Mouse (Mus musculus) c-Kit-positive CD71-negative TER-119-negative erythroid progenitor cells, embryonic 14.5 days (primary cell): ENCODE results near the gene Slc7a5.

Source experiments
- DNase-seq: peaks from one replicate; pipeline ENCODE4 v3.0.0-alpha.2; 2013; ENCODE audit warnings: low read depth

Gene Slc7a5

GRCm38 (mm10) chr8:121935341-121936294 is 28.1 kb upstream of the Slc7a5 start:
- DNase-seq = no peak

- DNase-seq = no peak
Observed at GRCm38 (mm10) chr8:121934923-121935322, 27.4 kb upstream of the Slc7a5 start.

GRCm38 (mm10) chr8:121934506-121934905 is 27.0 kb upstream of the Slc7a5 start:
- no peak for DNase-seq

GRCm38 (mm10) chr8:121932668-121933520 is 25.4 kb upstream of the Slc7a5 start:
- no peak for DNase-seq

GRCm38 (mm10) chr8:121932026-121932667 is 24.7 kb upstream of the Slc7a5 start:
- no peak for DNase-seq

GRCm38 (mm10) chr8:121931571-121931970 is 24.1 kb upstream of the Slc7a5 start:
- no peak for DNase-seq

- DNase-seq = no peak
Observed at GRCm38 (mm10) chr8:121930047-121930446, 22.6 kb upstream of the Slc7a5 start.

- DNase-seq = no peak
Observed at GRCm38 (mm10) chr8:121927316-121927715, 19.8 kb upstream of the Slc7a5 start.

GRCm38 (mm10) chr8:121926266-121926665 is 18.8 kb upstream of the Slc7a5 start:
- no peak for DNase-seq

GRCm38 (mm10) chr8:121925624-121926023 is 18.1 kb upstream of the Slc7a5 start:
- peak; percentile 73 for DNase-seq

GRCm38 (mm10) chr8:121924681-121925080 is 17.2 kb upstream of the Slc7a5 start:
- no peak for DNase-seq

- no peak for DNase-seq
Observed at GRCm38 (mm10) chr8:121922101-121922500, 14.6 kb upstream of the Slc7a5 start.

GRCm38 (mm10) chr8:121921582-121921981 is 14.1 kb upstream of the Slc7a5 start:
- DNase-seq = no peak

- no peak for DNase-seq
Observed at GRCm38 (mm10) chr8:121919731-121920130, 12.2 kb upstream of the Slc7a5 start.

GRCm38 (mm10) chr8:121919158-121919557 is 11.7 kb upstream of the Slc7a5 start:
- no peak for DNase-seq

GRCm38 (mm10) chr8:121913378-121913777 is 5.9 kb upstream of the Slc7a5 start:
- DNase-seq = no peak

- DNase-seq = no peak
Observed at GRCm38 (mm10) chr8:121912831-121913230, 5.3 kb upstream of the Slc7a5 start.

- no peak for DNase-seq
Observed at GRCm38 (mm10) chr8:121911987-121912386, 4.5 kb upstream of the Slc7a5 start.

GRCm38 (mm10) chr8:121911400-121911799 is 3.9 kb upstream of the Slc7a5 start:
- DNase-seq = no peak

GRCm38 (mm10) chr8:121909663-121910062 is 2.2 kb upstream of the Slc7a5 start:
- peak; percentile 90 for DNase-seq

- DNase-seq = no peak
Observed at GRCm38 (mm10) chr8:121909148-121909541, 1.7 kb upstream of the Slc7a5 start.
